In the genomic region with DNA sequence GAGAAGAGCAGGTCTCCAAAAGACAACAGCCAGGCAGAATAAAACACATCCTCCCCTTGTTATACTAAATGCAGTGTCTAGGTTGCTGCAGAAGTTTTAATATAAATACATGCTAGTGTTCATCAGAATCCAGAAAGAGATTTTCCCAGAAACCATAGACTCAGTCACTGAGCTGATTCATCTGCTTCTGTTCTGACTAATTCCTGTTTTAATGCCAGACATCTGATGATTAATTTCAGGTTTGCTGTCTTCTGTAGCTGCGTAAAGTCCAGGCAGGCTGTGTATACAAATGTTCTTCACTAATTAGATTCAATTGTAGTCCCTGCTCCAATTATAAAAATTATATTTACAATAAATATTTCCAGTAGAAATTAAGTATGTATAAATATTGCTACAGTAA, we compare ENCODE assay signal across 16 mouse cellular contexts.
"Had no signal": no experiment of that assay in that cellular context is flagged by ENCODE, and none has a peak within 500 bp of the region (broad histone marks: within the 10 kb centered on the region; RNA-seq: fewer than 3 reads in every experiment).

No protein-coding gene starts in this region.

- H3K27ac ChIP-seq: midbrain, embryonic 10.5 days; midbrain, embryonic 12.5 days; neural tube, embryonic 13.5 days; neural tube, embryonic 15.5 days; stomach, embryonic 15.5 days; stomach, postnatal 0 days had no signal

- DNase-seq: lung, adult 18-20 months; lung, embryonic 14.5 days; lung, postnatal 10 days; lung, postnatal 4 days; midbrain, embryonic 14.5 days; right cerebral cortex, postnatal 14 days; thymus, adult 2 months; thymus, postnatal 25 days; thymus, postnatal 4 days had no signal

- H3K4me1 ChIP-seq: midbrain, embryonic 10.5 days; midbrain, embryonic 12.5 days; neural tube, embryonic 13.5 days; neural tube, embryonic 15.5 days; stomach, embryonic 15.5 days had no signal

- H3K4me3 ChIP-seq: midbrain, embryonic 10.5 days; midbrain, embryonic 12.5 days; myocyte; neural tube, embryonic 13.5 days; neural tube, embryonic 15.5 days; stomach, embryonic 15.5 days had no signal
